Mouse (Mus musculus) myocyte (in vitro differentiated cells): ENCODE measurements at regions not wholly inside any gene's neighbourhood (a gene's known extent, or its start where the extent isn't known, plus 50 kb on each side); places are given as distances from the start of the nearest gene placed in this dataset.

Source experiments
- CEBPB ChIP-seq: IDR thresholded peaks from 2 replicates; pipeline ENCODE4 v1.6.1; 2011; ENCODE audit warnings: mild to moderate bottlenecking, moderate library complexity; ENCODE audit not compliant: poor library complexity, insufficient read depth, severe bottlenecking
- E2F4 ChIP-seq: IDR thresholded peaks from one replicate; pipeline ENCODE4 v1.6.1; 2011; ENCODE audit warnings: mild to moderate bottlenecking, control low read depth, moderate library complexity; ENCODE audit not compliant: insufficient read depth
- MAX ChIP-seq: IDR thresholded peaks from one replicate; pipeline ENCODE4 v1.6.1; 2011; ENCODE audit warnings: low read depth, mild to moderate bottlenecking, control low read depth
- MYOD1 ChIP-seq, 3 experiments: IDR thresholded peaks; one replicate each; pipeline ENCODE4 v1.6.1; 2011; ENCODE audit warnings: control low read depth in 2 of 3, low read depth in 2 of 3, mild to moderate bottlenecking in 2 of 3, moderate library complexity in 1 of 3; ENCODE audit not compliant: insufficient read length in 2 of 3, control insufficient read depth in 1 of 3
- MYOG ChIP-seq, 3 experiments: IDR thresholded peaks; one replicate each; pipeline ENCODE4 v1.6.1; 2011; ENCODE audit warnings: control low read depth in 2 of 3, low read depth in 2 of 3, mild to moderate bottlenecking in 2 of 3; ENCODE audit not compliant: insufficient read length in 2 of 3, control insufficient read depth in 1 of 3, insufficient read depth in 1 of 3
- POLR2A ChIP-seq: IDR thresholded peaks from one replicate; pipeline ENCODE4 v1.6.1; 2011; ENCODE audit warnings: low read depth, mild to moderate bottlenecking, control low read depth, moderate library complexity; ENCODE audit not compliant: insufficient read length
- POLR2AphosphoS2 ChIP-seq: IDR thresholded peaks from one replicate; pipeline ENCODE4 v1.6.1; 2011; ENCODE audit warnings: low read depth, control low read depth; ENCODE audit not compliant: insufficient read length
- SRF ChIP-seq: IDR thresholded peaks from one replicate; pipeline ENCODE4 v1.6.1; 2011; ENCODE audit warnings: low read depth; ENCODE audit not compliant: control insufficient read depth, insufficient read length
- USF1 ChIP-seq: IDR thresholded peaks from one replicate; pipeline ENCODE4 v1.6.1; 2011; ENCODE audit warnings: low read depth, mild to moderate bottlenecking, control low read depth, moderate library complexity

DNA sequence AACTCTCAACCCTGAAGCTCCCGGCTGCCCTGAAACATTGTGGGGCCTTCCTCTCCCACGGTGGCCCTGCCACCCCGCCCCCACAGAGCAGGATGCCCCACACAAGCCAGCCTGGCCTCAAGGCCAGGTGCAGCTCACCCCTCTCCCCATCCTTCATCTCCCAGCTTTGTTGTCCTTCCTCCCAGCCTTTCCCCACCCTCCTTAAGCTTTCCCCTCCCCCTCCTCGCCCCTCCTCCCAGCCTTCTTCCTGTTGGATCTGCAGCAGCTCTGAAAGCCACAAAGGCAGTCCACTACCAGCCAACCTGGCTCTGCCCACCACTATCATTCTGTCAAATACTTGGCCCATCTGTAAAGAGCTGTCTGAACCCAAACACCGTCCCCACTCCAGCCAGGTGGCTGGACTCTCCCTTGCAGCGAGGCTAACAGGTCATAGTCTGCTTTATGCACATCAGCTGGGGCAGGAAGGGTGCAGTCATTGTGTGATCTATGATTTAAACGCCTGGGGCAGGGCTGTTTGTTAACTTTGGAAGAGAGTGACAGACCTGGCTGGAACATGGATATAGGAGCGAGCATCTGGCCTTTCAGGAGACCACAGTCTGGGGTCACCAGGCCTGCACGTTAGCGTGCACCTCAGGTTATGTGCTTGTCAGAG, 119.9 kb upstream of the Atp6ap2 start:
- TF ChIP-seq E2F4, result no peak
- no peak for TF ChIP-seq MAX
- TF ChIP-seq POLR2A, result no peak
- no peak for TF ChIP-seq MYOD1 (IDR thresholded peaks at IDR 0.05; ENCODE audit: control insufficient read depth in 1 of 3, insufficient read length in 2 of 3, low read depth in 2 of 3)
- TF ChIP-seq MYOG (IDR thresholded peaks at IDR 0.05; ENCODE audit: control insufficient read depth in 1 of 3, insufficient read depth in 1 of 3, insufficient read length in 2 of 3, low read depth in 2 of 3), result no peak
- TF ChIP-seq POLR2AphosphoS2, result no peak
- TF ChIP-seq USF1, result no peak
- no peak for TF ChIP-seq CEBPB
- TF ChIP-seq SRF, result no peak
